Mouse (Mus musculus) MEL (cell line): ENCODE measurements at regions not wholly inside any gene's neighbourhood (a gene's known extent, or its start where the extent isn't known, plus 50 kb on each side); places are given as distances from the start of the nearest gene placed in this dataset.

ENCODE experiments used
- DNase-seq: peaks from one replicate; pipeline ENCODE4 v3.0.0; 2011; ENCODE audit warnings: low read depth, low spot score
- H3K27ac ChIP-seq: 2 replicates; pipeline ENCODE4 v1.5.1; 2012; ENCODE audit warnings: low read depth, mild to moderate bottlenecking, control low read depth, low read length, moderate library complexity; ENCODE audit not compliant: control insufficient read depth
- H3K27me3 ChIP-seq, 2 experiments: fragments of 150-350 bp in 1 of 2; sonication (generic) in 1 of 2; 2 replicates each; pipeline ENCODE4 v1.6.1; 2012; ENCODE audit warnings: low read length in 2 of 2, mild to moderate bottlenecking in 2 of 2, improper control_type of control experiment in 1 of 2, moderate library complexity in 1 of 2; ENCODE audit not compliant: insufficient read depth in 2 of 2, control insufficient read depth in 1 of 2
- H3K36me3 ChIP-seq, 2 experiments: 2 replicates each; pipeline ENCODE4 v1.6.1; 2012 to 2014; ENCODE audit warnings: low read length in 2 of 2, improper control_type of control experiment in 1 of 2, inconsistent platforms in 1 of 2, mild to moderate bottlenecking in 1 of 2; ENCODE audit not compliant: insufficient read depth in 2 of 2, control insufficient read depth in 1 of 2
- H3K4me1 ChIP-seq, 2 experiments: fragments of 150-350 bp in 1 of 2; sonication (generic) in 1 of 2; 2 replicates each; pipeline ENCODE4 v1.6.1; 2012; ENCODE audit warnings: low read length in 2 of 2, improper control_type of control experiment in 1 of 2, mild to moderate bottlenecking in 1 of 2; ENCODE audit not compliant: insufficient read depth in 2 of 2, control insufficient read depth in 1 of 2
- H3K4me3 ChIP-seq, 2 experiments: fragments of 150-350 bp in 1 of 2; sonication (generic) in 1 of 2; 2 replicates each; pipeline ENCODE4 v1.5.1; 2012; ENCODE audit warnings: low read depth in 2 of 2, low read length in 2 of 2, mild to moderate bottlenecking in 2 of 2, moderate library complexity in 2 of 2, control low read depth in 1 of 2, improper control_type of control experiment in 1 of 2; ENCODE audit not compliant: control insufficient read depth in 1 of 2, insufficient read depth in 1 of 2
- H3K79me2 ChIP-seq: 2 replicates; pipeline ENCODE4 v1.6.1; 2012; ENCODE audit warnings: mild to moderate bottlenecking, low read length, moderate library complexity; ENCODE audit not compliant: control insufficient read depth, poor library complexity, insufficient read depth
- H3K9ac ChIP-seq: 2 replicates; pipeline ENCODE4 v1.6.1; 2012; ENCODE audit warnings: low read depth, mild to moderate bottlenecking, control low read depth, low read length, moderate library complexity; ENCODE audit not compliant: control insufficient read depth, poor library complexity, severe bottlenecking
- H3K9me3 ChIP-seq: fragments of 150-350 bp; sonication (generic); replicated peaks from 2 replicates; pipeline ENCODE4 v1.6.1; 2012; ENCODE audit warnings: mild to moderate bottlenecking, low read length, improper control_type of control experiment, moderate library complexity; ENCODE audit not compliant: insufficient read depth
- CHD2 ChIP-seq: IDR thresholded peaks from 2 replicates; pipeline ENCODE4 v1.6.1; 2011; ENCODE audit warnings: low read length, improper control_type of control experiment
- HCFC1 ChIP-seq: IDR thresholded peaks from 2 replicates; pipeline ENCODE4 v1.6.1; 2012; ENCODE audit warnings: low read depth, mild to moderate bottlenecking, inconsistent platforms, low read length, improper control_type of control experiment, moderate library complexity
- KAT2A ChIP-seq: conservative IDR thresholded peaks from 2 replicates; pipeline ENCODE4 v1.6.1; 2012; ENCODE audit warnings: low read depth, low read length, improper control_type of control experiment, inconsistent platforms
- MAZ ChIP-seq: IDR thresholded peaks from 2 replicates; pipeline ENCODE4 v1.6.1; 2012; ENCODE audit warnings: low read depth, mild to moderate bottlenecking, inconsistent platforms, low read length, improper control_type of control experiment
- NRF1 ChIP-seq: IDR thresholded peaks from 2 replicates; pipeline ENCODE4 v1.6.1; 2014; ENCODE audit warnings: low read depth, mild to moderate bottlenecking, inconsistent platforms, low read length, improper control_type of control experiment, moderate library complexity; ENCODE audit not compliant: poor library complexity, insufficient read depth, severe bottlenecking
- POLR2A ChIP-seq, 2 experiments: IDR thresholded peaks; 2 replicates each; pipeline ENCODE4 v1.6.1; 2011 to 2012; ENCODE audit warnings: low read length in 2 of 2, mild to moderate bottlenecking in 2 of 2, control low read depth in 1 of 2, improper control_type of control experiment in 1 of 2, low read depth in 1 of 2, moderate library complexity in 1 of 2; ENCODE audit not compliant: control insufficient read depth in 1 of 2, insufficient read depth in 1 of 2, poor library complexity in 1 of 2
- RAD21 ChIP-seq: IDR thresholded peaks from 2 replicates; pipeline ENCODE4 v1.6.1; 2011; ENCODE audit warnings: mild to moderate bottlenecking, low read depth, low read length, improper control_type of control experiment
- RCOR1 ChIP-seq: IDR thresholded peaks from 2 replicates; pipeline ENCODE4 v1.6.1; 2012; ENCODE audit warnings: low read depth, mild to moderate bottlenecking, inconsistent platforms, low read length, improper control_type of control experiment
- SMC3 ChIP-seq: IDR thresholded peaks from 2 replicates; pipeline ENCODE4 v1.6.1; 2011; ENCODE audit warnings: low read depth, low read length, improper control_type of control experiment
- ZC3H11A ChIP-seq: IDR thresholded peaks from 2 replicates; pipeline ENCODE4 v1.6.1; 2012; ENCODE audit warnings: low read depth, mild to moderate bottlenecking, inconsistent platforms, low read length, improper control_type of control experiment
- ZNF384 ChIP-seq: IDR thresholded peaks from 2 replicates; pipeline ENCODE4 v1.6.1; 2012; ENCODE audit warnings: low read depth, mild to moderate bottlenecking, inconsistent platforms, low read length, improper control_type of control experiment

DNA sequence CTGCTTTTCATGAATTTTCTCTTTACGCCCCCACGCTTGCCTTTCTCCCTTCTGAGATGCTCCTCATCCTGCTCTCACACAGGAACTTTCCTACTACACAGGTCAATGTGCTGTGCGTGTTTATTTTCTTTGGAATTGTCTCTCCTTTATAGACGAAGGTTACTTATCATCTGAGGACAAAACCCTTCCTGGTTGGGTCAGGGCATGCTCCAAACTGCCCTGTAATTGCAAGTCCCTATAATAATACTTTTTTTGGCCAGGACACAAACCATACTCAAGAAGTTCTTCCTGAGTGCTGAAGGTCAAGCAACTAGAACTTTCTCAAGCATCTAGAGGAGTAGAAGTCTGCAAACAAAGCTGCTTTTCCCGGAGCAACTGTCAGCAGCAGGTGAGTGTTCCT, 1158.1 kb downstream of the 4930447A16Rik start:
- no peak overlapping the region for H3K27ac ChIP-seq
- no peak for TF ChIP-seq NRF1
- TF ChIP-seq, all 39 proteins: peak for 0

DNA sequence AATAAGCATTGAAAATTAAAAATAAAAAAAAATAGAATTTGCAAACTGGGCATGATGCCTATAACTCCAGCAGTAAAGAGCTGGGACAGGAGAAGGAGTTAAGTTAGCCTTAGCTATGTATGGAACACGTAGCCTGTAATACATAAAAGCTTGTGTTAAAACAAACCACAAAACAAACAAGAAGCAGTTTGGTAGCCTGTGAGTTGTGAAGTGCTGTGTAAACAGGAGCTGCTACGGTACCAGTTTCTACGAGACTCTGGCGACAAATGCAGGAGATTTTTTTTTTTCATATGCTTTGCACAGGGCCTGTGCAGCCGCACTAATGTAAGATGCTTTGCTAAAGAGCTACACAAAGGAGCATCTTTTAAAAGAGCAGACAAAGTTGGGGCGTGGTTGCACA, 1159.1 kb downstream of the 4930447A16Rik start:
- Histone ChIP-seq H3K4me3 (no peak overlapping the region), H3K27me3 (peaks cover 0 to 1% of the 10 kb centered on the region in 2 experiments; a peak in 2 of 4 replicates), H3K4me1 (no peaks in the 10 kb centered on the region), H3K36me3 (no peaks in the 10 kb centered on the region), H3K79me2 (no peaks in the 10 kb centered on the region)
- no peak for TF ChIP-seq SMC3
- TF ChIP-seq RAD21, result no peak
- TF ChIP-seq, all 39 proteins: peak for 0
- DNase-seq, result no peak
- H3K27ac ChIP-seq, result no peak overlapping the region
- no peaks in the 10 kb centered on the region for H3K9me3 ChIP-seq
- no peak overlapping the region for H3K9ac ChIP-seq

More for the DNA sequence above, 1158.1 kb downstream of the 4930447A16Rik start:
- Histone ChIP-seq H3K36me3 (no peaks in the 10 kb centered on the region), H3K27me3 (peaks cover 0 to 1% of the 10 kb centered on the region in 2 experiments; a peak in 2 of 4 replicates), H3K4me3 (no peak overlapping the region), H3K4me1 (no peaks in the 10 kb centered on the region), H3K9me3 (no peaks in the 10 kb centered on the region), H3K79me2 (no peaks in the 10 kb centered on the region), H3K9ac (no peak overlapping the region)
- DNase-seq, result no peak

DNA sequence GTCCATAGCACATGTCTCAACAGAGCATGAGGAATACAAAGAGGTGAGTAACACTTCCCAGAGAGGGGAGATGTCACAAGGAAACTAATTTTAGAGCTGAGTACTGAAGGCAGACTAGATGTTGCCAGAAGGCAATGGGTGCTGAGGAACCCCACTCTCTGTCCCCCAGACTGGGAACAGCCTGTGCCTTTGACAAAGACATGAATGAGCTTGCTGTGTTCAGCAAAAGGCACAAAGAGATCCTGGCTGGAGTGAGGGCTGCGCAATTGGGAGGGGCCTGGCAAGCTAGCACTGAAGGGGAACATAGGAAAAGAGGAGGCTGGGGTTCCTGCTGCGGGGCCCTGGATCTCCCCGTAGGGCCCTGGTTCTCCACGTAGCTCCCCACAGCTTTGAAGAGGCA, 1160.3 kb downstream of the 4930447A16Rik start:
- Histone ChIP-seq H3K9ac (no peak overlapping the region), H3K27ac (no peak overlapping the region), H3K27me3 (peaks cover 0 to 1% of the 10 kb centered on the region in 2 experiments; a peak in 2 of 4 replicates), H3K36me3 (no peaks in the 10 kb centered on the region)
- TF ChIP-seq MAZ (no peak), NRF1 (no peak), RAD21 (no peak), RCOR1 (no peak), CHD2 (no peak), KAT2A (no peak), ZNF384 (no peak), POLR2A (IDR thresholded peaks at IDR 0.05; ENCODE audit: control insufficient read depth in 1 of 2, insufficient read depth in 1 of 2, low read depth in 1 of 2, low read length in 2 of 2, poor library complexity in 1 of 2) (no peak), ZC3H11A (no peak), HCFC1 (no peak)
- TF ChIP-seq, all 39 proteins: peak for 0
- Histone ChIP-seq H3K9me3 (no peaks in the 10 kb centered on the region), H3K4me3 (no peak overlapping the region), H3K4me1 (no peaks in the 10 kb centered on the region), H3K79me2 (no peaks in the 10 kb centered on the region)
- no peak for DNase-seq
